Mouse (Mus musculus) MEL (cell line): Measurements from ENCODE around the gene Trim47.

Experiments used
- CTCF ChIP-seq, 3 experiments: IDR thresholded peaks in 2 of 3; conservative IDR thresholded peaks in 1 of 3; 2 replicates each; pipeline ENCODE4 v1.5.1; 2011 to 2012; ENCODE audit warnings: low read length in 3 of 3, low read depth in 2 of 3, mild to moderate bottlenecking in 2 of 3, improper control_type of control experiment in 1 of 3, inconsistent platforms in 1 of 3, mixed read lengths in 1 of 3, moderate library complexity in 1 of 3; ENCODE audit not compliant: control insufficient read depth in 1 of 3, insufficient read depth in 1 of 3, poor library complexity in 1 of 3, severe bottlenecking in 1 of 3
- POLR2A ChIP-seq, 2 experiments: IDR thresholded peaks; 2 replicates each; pipeline ENCODE4 v1.6.1; 2011 to 2012; ENCODE audit warnings: low read length in 2 of 2, mild to moderate bottlenecking in 2 of 2, control low read depth in 1 of 2, improper control_type of control experiment in 1 of 2, low read depth in 1 of 2, moderate library complexity in 1 of 2; ENCODE audit not compliant: control insufficient read depth in 1 of 2, insufficient read depth in 1 of 2, poor library complexity in 1 of 2
- USF2 ChIP-seq, 2 experiments: IDR thresholded peaks; 2 replicates each; pipeline ENCODE4 v1.6.1; 2011 to 2012; ENCODE audit warnings: improper control_type of control experiment in 2 of 2, low read length in 2 of 2, borderline replicate concordance in 1 of 2, inconsistent platforms in 1 of 2, low read depth in 1 of 2, mild to moderate bottlenecking in 1 of 2; ENCODE audit not compliant: insufficient read depth in 1 of 2

- TF ChIP-seq CTCF (IDR thresholded peaks at IDR 0.05 in 2 of 3, conservative IDR thresholded peaks at IDR 0.05 in 1 of 3; ENCODE audit: control insufficient read depth in 1 of 3, insufficient read depth in 1 of 3, low read depth in 2 of 3, low read length in 3 of 3, poor library complexity in 1 of 3, severe bottlenecking in 1 of 3), result no peak
- peak; percentile 77 to 83; a peak in 3 of 4 replicates for TF ChIP-seq POLR2A (IDR thresholded peaks at IDR 0.05; ENCODE audit: control insufficient read depth in 1 of 2, insufficient read depth in 1 of 2, low read depth in 1 of 2, low read length in 2 of 2, poor library complexity in 1 of 2)
- no peak for TF ChIP-seq USF2 (IDR thresholded peaks at IDR 0.05; ENCODE audit: borderline replicate concordance in 1 of 2, insufficient read depth in 1 of 2, low read depth in 1 of 2, low read length in 2 of 2)
These were observed 50.2 kb downstream of the Trim47 start for GRCm38 (mm10) chr11:116076836-116077235.
